Mouse (Mus musculus): Measurements from ENCODE around the gene Utp4. TPM values are rescaled to one million over a fixed set of nuclear protein-coding genes. Genes with fewer than 3 reads are reported as not detected.

Gene Utp4
- polyA plus RNA-seq, 1 experiment from 2014 or later = 59.7 TPM

GRCm38 (mm10) chr8:106892210-106892805 lies 1.1 kb upstream of the Utp4 start:
- Histone ChIP-seq H3K9ac (ENCODE audit: low read length) (peak overlapping the region; percentile 97), H3K27me3 (ENCODE audit: control insufficient read depth, insufficient read depth, low read depth, low read length) (no peaks in the 10 kb centered on the region), H3K4me2 (ENCODE audit: low read depth, low read length) (peak overlapping the region; percentile 83), H3K27ac (ENCODE audit: low read length) (peak overlapping the region; percentile 96), H3K4me1 (replicated peaks; ENCODE audit: control insufficient read depth, insufficient read depth, low read length) (peaks cover 24% of the 10 kb centered on the region), H3K4me3 (ENCODE audit: low read length) (peak overlapping the region; percentile 94), H3K9me3 (ENCODE audit: control insufficient read depth, low read length) (no peaks in the 10 kb centered on the region), H3K36me3 (ENCODE audit: control insufficient read depth, insufficient read depth, low read length) (0 out of 2 replicates have a peak, but pooled peaks cover 4% of the 10 kb centered on the region)
- peak; percentile 39; the same call in 1 of the 2 replicates for ATAC-seq (ENCODE audit: low read depth)
- 0% methylated on average over 15 of the region's 15 CpGs for WGBS

GRCm38 (mm10) chr8:106892806-106893451 lies 507 bp upstream of the Utp4 start:
- 0 out of 2 replicates have a peak, but pooled peaks cover 7% of the 10 kb centered on the region for H3K36me3 ChIP-seq (ENCODE audit: control insufficient read depth, insufficient read depth, low read length)
- H3K9ac ChIP-seq (ENCODE audit: low read length) = peak overlapping the region; percentile 97
- H3K4me1 ChIP-seq (replicated peaks; ENCODE audit: control insufficient read depth, insufficient read depth, low read length) = peaks cover 24% of the 10 kb centered on the region
- peak overlapping the region; percentile 83 for H3K4me2 ChIP-seq (ENCODE audit: low read depth, low read length)
- H3K27ac ChIP-seq (ENCODE audit: low read length) = peak overlapping the region; percentile 96
- peak overlapping the region; percentile 94 for H3K4me3 ChIP-seq (ENCODE audit: low read length)
- no peaks in the 10 kb centered on the region for H3K27me3 ChIP-seq (ENCODE audit: control insufficient read depth, insufficient read depth, low read depth, low read length)
- H3K9me3 ChIP-seq (ENCODE audit: control insufficient read depth, low read length) = no peaks in the 10 kb centered on the region
- peak; percentile 85 for ATAC-seq (ENCODE audit: low read depth)
- WGBS = under 1% methylated on average over 55 of the region's 57 CpGs

GRCm38 (mm10) chr8:106899473-106899872 lies 6.0 kb downstream of the Utp4 start:
- no peak overlapping the region for H3K9ac ChIP-seq (ENCODE audit: low read length)
- no peak for ATAC-seq (ENCODE audit: low read depth)
- no peak overlapping the region for H3K4me3 ChIP-seq (ENCODE audit: low read length)
- peaks cover 27% of the 10 kb centered on the region for H3K36me3 ChIP-seq (ENCODE audit: control insufficient read depth, insufficient read depth, low read length)
- H3K27me3 ChIP-seq (ENCODE audit: control insufficient read depth, insufficient read depth, low read depth, low read length) = no peaks in the 10 kb centered on the region
- H3K27ac ChIP-seq (ENCODE audit: low read length) = no peak overlapping the region
- WGBS = 90% methylated on average over 5 of the region's 5 CpGs
- H3K4me2 ChIP-seq (ENCODE audit: low read depth, low read length) = no peak overlapping the region
- peaks cover 4% of the 10 kb centered on the region for H3K4me1 ChIP-seq (replicated peaks; ENCODE audit: control insufficient read depth, insufficient read depth, low read length)
- H3K9me3 ChIP-seq (ENCODE audit: control insufficient read depth, low read length) = no peaks in the 10 kb centered on the region

GRCm38 (mm10) chr8:106905727-106906480 lies 12.5 kb downstream of the Utp4 start:
- Histone ChIP-seq H3K4me1 (replicated peaks; ENCODE audit: control insufficient read depth, insufficient read depth, low read length) (no peaks in the 10 kb centered on the region), H3K27me3 (ENCODE audit: control insufficient read depth, insufficient read depth, low read depth, low read length) (no peaks in the 10 kb centered on the region), H3K4me2 (ENCODE audit: low read depth, low read length) (no peak overlapping the region), H3K36me3 (ENCODE audit: control insufficient read depth, insufficient read depth, low read length) (peaks cover 38% of the 10 kb centered on the region), H3K4me3 (ENCODE audit: low read length) (no peak overlapping the region), H3K27ac (ENCODE audit: low read length) (no peak overlapping the region), H3K9me3 (ENCODE audit: control insufficient read depth, low read length) (no peaks in the 10 kb centered on the region), H3K9ac (ENCODE audit: low read length) (no peak overlapping the region)
- WGBS = 90% methylated on average over 17 of the region's 17 CpGs
- no peak for ATAC-seq (ENCODE audit: low read depth)

- H3K36me3 ChIP-seq (ENCODE audit: control insufficient read depth, insufficient read depth, low read length) = peaks cover 38% of the 10 kb centered on the region
- 88% methylated on average over 6 of the region's 6 CpGs for WGBS
- ATAC-seq (ENCODE audit: low read depth) = no peak
- H3K4me1 ChIP-seq (replicated peaks; ENCODE audit: control insufficient read depth, insufficient read depth, low read length) = no peaks in the 10 kb centered on the region
- no peaks in the 10 kb centered on the region for H3K9me3 ChIP-seq (ENCODE audit: control insufficient read depth, low read length)
- no peaks in the 10 kb centered on the region for H3K27me3 ChIP-seq (ENCODE audit: control insufficient read depth, insufficient read depth, low read depth, low read length)
- no peak overlapping the region for H3K4me2 ChIP-seq (ENCODE audit: low read depth, low read length)
- no peak overlapping the region for H3K4me3 ChIP-seq (ENCODE audit: low read length)
- H3K27ac ChIP-seq (ENCODE audit: low read length) = no peak overlapping the region
- H3K9ac ChIP-seq (ENCODE audit: low read length) = no peak overlapping the region
Observed at GRCm38 (mm10) chr8:106906635-106907034, 13.2 kb downstream of the Utp4 start.

GRCm38 (mm10) chr8:106907450-106907849 lies 14.0 kb downstream of the Utp4 start:
- H3K4me2 ChIP-seq (ENCODE audit: low read depth, low read length) = no peak overlapping the region
- H3K9ac ChIP-seq (ENCODE audit: low read length) = no peak overlapping the region
- H3K4me1 ChIP-seq (replicated peaks; ENCODE audit: control insufficient read depth, insufficient read depth, low read length) = no peaks in the 10 kb centered on the region
- H3K27ac ChIP-seq (ENCODE audit: low read length) = no peak overlapping the region
- H3K27me3 ChIP-seq (ENCODE audit: control insufficient read depth, insufficient read depth, low read depth, low read length) = no peaks in the 10 kb centered on the region
- peaks cover 40% of the 10 kb centered on the region for H3K36me3 ChIP-seq (ENCODE audit: control insufficient read depth, insufficient read depth, low read length)
- WGBS = 83% methylated on average over 6 of the region's 6 CpGs
- H3K9me3 ChIP-seq (ENCODE audit: control insufficient read depth, low read length) = no peaks in the 10 kb centered on the region
- no peak overlapping the region for H3K4me3 ChIP-seq (ENCODE audit: low read length)
- no peak for ATAC-seq (ENCODE audit: low read depth)

GRCm38 (mm10) chr8:106908291-106908690 lies 14.9 kb downstream of the Utp4 start:
- H3K27me3 ChIP-seq (ENCODE audit: control insufficient read depth, insufficient read depth, low read depth, low read length) = no peaks in the 10 kb centered on the region
- no peak overlapping the region for H3K4me3 ChIP-seq (ENCODE audit: low read length)
- H3K9ac ChIP-seq (ENCODE audit: low read length) = no peak overlapping the region
- no peak overlapping the region for H3K27ac ChIP-seq (ENCODE audit: low read length)
- WGBS = 61% methylated on average over 7 of the region's 7 CpGs
- H3K36me3 ChIP-seq (ENCODE audit: control insufficient read depth, insufficient read depth, low read length) = peaks cover 36% of the 10 kb centered on the region
- H3K9me3 ChIP-seq (ENCODE audit: control insufficient read depth, low read length) = no peaks in the 10 kb centered on the region
- H3K4me2 ChIP-seq (ENCODE audit: low read depth, low read length) = no peak overlapping the region
- ATAC-seq (ENCODE audit: low read depth) = no peak
- H3K4me1 ChIP-seq (replicated peaks; ENCODE audit: control insufficient read depth, insufficient read depth, low read length) = no peaks in the 10 kb centered on the region

GRCm38 (mm10) chr8:106913631-106914030 lies 20.2 kb downstream of the Utp4 start:
- Histone ChIP-seq H3K9ac (ENCODE audit: low read length) (no peak overlapping the region), H3K27ac (ENCODE audit: low read length) (no peak overlapping the region)

GRCm38 (mm10) chr8:106919721-106920394 lies 26.4 kb downstream of the Utp4 start:
- no peak overlapping the region for H3K4me3 ChIP-seq (ENCODE audit: low read length)
- peak; percentile 67 for ATAC-seq (ENCODE audit: low read depth)
- H3K36me3 ChIP-seq (ENCODE audit: control insufficient read depth, insufficient read depth, low read length) = peaks cover 50% of the 10 kb centered on the region

More at GRCm38 (mm10) chr8:106913631-106914030, 20.2 kb downstream of the Utp4 start:
- Histone ChIP-seq H3K36me3 (ENCODE audit: control insufficient read depth, insufficient read depth, low read length) (peaks cover 39% of the 10 kb centered on the region), H3K4me2 (ENCODE audit: low read depth, low read length) (no peak overlapping the region), H3K27me3 (ENCODE audit: control insufficient read depth, insufficient read depth, low read depth, low read length) (no peaks in the 10 kb centered on the region), H3K4me3 (ENCODE audit: low read length) (no peak overlapping the region), H3K9me3 (ENCODE audit: control insufficient read depth, low read length) (no peaks in the 10 kb centered on the region), H3K4me1 (replicated peaks; ENCODE audit: control insufficient read depth, insufficient read depth, low read length) (no peaks in the 10 kb centered on the region)
- ATAC-seq (ENCODE audit: low read depth) = no peak
- 94% methylated on average over 10 of the region's 10 CpGs for WGBS

More at GRCm38 (mm10) chr8:106919721-106920394, 26.4 kb downstream of the Utp4 start:
- no peak overlapping the region for H3K9ac ChIP-seq (ENCODE audit: low read length)
- no peak overlapping the region for H3K27ac ChIP-seq (ENCODE audit: low read length)
- H3K4me2 ChIP-seq (ENCODE audit: low read depth, low read length) = no peak overlapping the region
- no peaks in the 10 kb centered on the region for H3K27me3 ChIP-seq (ENCODE audit: control insufficient read depth, insufficient read depth, low read depth, low read length)
- 70% methylated on average over 8 of the region's 8 CpGs for WGBS
- H3K4me1 ChIP-seq (replicated peaks; ENCODE audit: control insufficient read depth, insufficient read depth, low read length) = 0 out of 2 replicates have a peak, but pooled peaks cover 3% of the 10 kb centered on the region
- H3K9me3 ChIP-seq (ENCODE audit: control insufficient read depth, low read length) = no peaks in the 10 kb centered on the region
